Mouse (Mus musculus) hindbrain, embryonic 13.5 days (tissue): ENCODE results near the gene Iffo2. TPM values are rescaled to one million over a fixed set of nuclear protein-coding genes. Genes with fewer than 3 reads are reported as not detected.
A peak's percentile ranks its signal among the peaks of the same experiment; 100 is the strongest.

Source experiments
- ATAC-seq: fragments of 200-750 bp; cut with Nextera tagmentation; 2 replicates; pipeline ENCODE4 v1.8.0; 2017; ENCODE audit warnings: moderate TSS enrichment; ENCODE audit not compliant: low FRiP score
- H3K27ac ChIP-seq: fragments of 300-500 bp; sonication (generic); 2 replicates; pipeline ENCODE4 v1.5.1; 2015; ENCODE audit warnings: inconsistent platforms, mild to moderate bottlenecking, moderate library complexity
- H3K27me3 ChIP-seq: fragments of 300-500 bp; sonication (generic); 2 replicates; pipeline ENCODE4 v1.6.1; 2015; ENCODE audit warnings: mild to moderate bottlenecking, inconsistent platforms
- H3K36me3 ChIP-seq: fragments of 300-500 bp; sonication (generic); 2 replicates; pipeline ENCODE4 v1.6.1; 2015; ENCODE audit warnings: mild to moderate bottlenecking, inconsistent platforms
- H3K4me1 ChIP-seq: fragments of 300-500 bp; sonication (generic); replicated peaks from 2 replicates; pipeline ENCODE4 v1.6.1; 2015; ENCODE audit warnings: inconsistent platforms
- H3K4me2 ChIP-seq: fragments of 300-500 bp; sonication (generic); 2 replicates; pipeline ENCODE4 v1.6.1; 2015; ENCODE audit warnings: inconsistent platforms, mild to moderate bottlenecking, moderate library complexity
- H3K4me3 ChIP-seq: fragments of 300-500 bp; sonication (generic); 2 replicates; pipeline ENCODE4 v1.5.1; 2015; ENCODE audit warnings: mild to moderate bottlenecking, inconsistent platforms
- H3K9ac ChIP-seq: fragments of 300-500 bp; sonication (generic); 2 replicates; pipeline ENCODE4 v1.6.1; 2015; ENCODE audit warnings: mild to moderate bottlenecking, inconsistent platforms
- H3K9me3 ChIP-seq: fragments of 300-500 bp; sonication (generic); 2 replicates; pipeline ENCODE4 v1.6.1; 2016; ENCODE audit warnings: inconsistent platforms
- WGBS: fragments of 180-500 bp; shearing (Covaris S2); methylation state at CpG from one replicate; pipeline ENCODE4 v1.1.7; 2015; 5-methylcytosine and 5-hydroxymethylcytosine counted together
- polyA plus RNA-seq: library from polyadenylated mRNA; unstranded; fragments of >200 nt; fragmentation: Nextera tagmentation; extraction: Ambion mirVana; gene quantifications from 2 replicates; pipeline ENCODE4 v1.2.1, GENCODE M21; 2015

The Iffo2 gene
- polyA plus RNA-seq, 1 experiment from 2014 or later: 4.4 TPM

DNA sequence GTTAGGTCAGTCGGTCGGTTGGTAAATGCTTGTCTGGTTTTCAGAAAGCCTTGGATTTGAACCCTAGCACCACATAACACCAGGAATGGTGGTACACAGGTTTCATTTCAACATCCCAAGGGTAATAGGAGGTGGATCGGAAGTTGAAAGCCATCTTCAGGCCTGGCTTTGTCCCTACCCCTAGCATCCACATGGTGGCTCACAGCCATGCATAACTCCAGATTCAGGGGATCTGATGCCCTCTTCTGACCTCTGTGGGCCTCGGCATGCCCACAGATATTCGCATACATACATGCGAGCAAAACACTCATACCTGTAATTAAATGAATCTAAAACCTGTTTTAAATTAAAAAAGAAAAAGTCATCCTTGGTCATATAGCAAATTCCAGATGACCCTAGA is 28.6 kb upstream of the Iffo2 start:
- Histone ChIP-seq H3K4me3 (no peak overlapping the region), H3K9me3 (no peaks in the 10 kb centered on the region), H3K4me2 (no peak overlapping the region), H3K9ac (no peak overlapping the region), H3K4me1 (peaks cover 13% of the 10 kb centered on the region), H3K27me3 (no peaks in the 10 kb centered on the region), H3K27ac (no peak overlapping the region), H3K36me3 (no peaks in the 10 kb centered on the region)
- no peak for ATAC-seq
- WGBS: 86% methylated on average over 6 of the region's 6 CpGs

DNA sequence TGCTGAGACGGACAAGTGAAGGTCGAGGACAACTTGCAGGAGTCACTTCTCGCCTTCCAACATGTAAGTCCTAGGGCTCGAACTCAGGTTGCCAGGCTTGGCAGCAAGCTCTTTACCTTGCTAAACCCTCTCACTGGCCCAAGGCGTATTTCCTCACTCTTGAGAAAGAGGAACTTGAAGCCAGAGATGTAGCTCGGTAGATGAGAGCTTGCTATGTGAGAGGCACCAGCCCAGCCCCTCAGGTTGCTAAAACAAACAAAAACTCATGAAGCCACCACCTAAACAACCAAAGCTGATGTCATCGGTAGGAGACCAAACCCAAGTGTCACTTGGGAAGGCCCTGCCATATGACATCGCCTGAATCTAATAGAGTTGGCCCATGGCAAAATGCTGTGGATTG is 26.4 kb upstream of the Iffo2 start:
- Histone ChIP-seq H3K27me3 (no peaks in the 10 kb centered on the region), H3K4me3 (no peak overlapping the region), H3K36me3 (no peaks in the 10 kb centered on the region), H3K27ac (no peak overlapping the region), H3K9ac (no peak overlapping the region), H3K4me1 (peaks cover 7% of the 10 kb centered on the region), H3K9me3 (no peaks in the 10 kb centered on the region), H3K4me2 (no peak overlapping the region)
- WGBS: 90% methylated on average over 8 of the region's 8 CpGs
- ATAC-seq: no peak

DNA sequence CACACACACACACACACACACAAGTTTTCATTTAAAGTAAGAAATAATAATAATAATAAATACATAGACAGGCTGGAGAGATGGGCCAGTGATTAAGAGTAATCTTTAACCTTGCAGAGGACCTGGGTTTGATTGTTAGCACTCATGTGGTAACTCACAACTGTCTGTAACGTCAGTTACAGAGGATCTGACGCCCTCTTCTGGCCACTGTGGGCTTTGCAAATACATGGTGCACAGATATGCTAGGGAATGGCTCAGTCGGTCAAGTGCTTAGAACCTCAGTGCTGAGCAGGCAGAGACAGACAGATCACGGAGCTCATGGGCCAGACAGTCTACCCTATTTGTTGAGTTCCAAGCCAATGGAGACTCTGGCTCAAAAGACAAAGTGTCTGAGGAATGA is 24.6 kb upstream of the Iffo2 start:
- WGBS: 76% methylated on average over 4 of the region's 4 CpGs
- H3K9ac ChIP-seq: no peak overlapping the region
- no peak for ATAC-seq

DNA sequence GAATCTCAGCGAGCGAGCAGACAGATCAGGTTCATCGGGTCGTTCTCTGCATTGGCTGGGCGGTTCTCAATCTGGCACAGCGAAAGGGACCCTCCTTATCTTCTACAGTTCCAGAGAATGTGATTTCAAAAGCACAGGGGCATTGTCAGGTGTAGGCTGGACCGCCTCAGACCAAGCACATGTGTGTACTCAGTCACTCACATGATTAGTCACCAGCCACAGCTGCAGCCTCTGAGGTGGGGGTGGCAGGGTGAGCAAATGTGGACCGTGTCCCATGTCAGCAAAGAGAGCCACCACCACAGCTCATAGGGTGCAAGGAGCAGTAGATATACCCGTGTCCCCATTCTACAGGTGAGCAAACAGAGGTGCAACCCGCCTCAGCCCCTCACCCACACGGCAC is 23.6 kb upstream of the Iffo2 start:
- H3K9me3 ChIP-seq: no peaks in the 10 kb centered on the region
- WGBS: 93% methylated on average over 11 of the region's 11 CpGs
- no peak overlapping the region for H3K4me2 ChIP-seq
- H3K27me3 ChIP-seq: no peaks in the 10 kb centered on the region
- no peak overlapping the region for H3K9ac ChIP-seq
- H3K36me3 ChIP-seq: no peaks in the 10 kb centered on the region
- no peak for ATAC-seq
- H3K27ac ChIP-seq: no peak overlapping the region
- no peak overlapping the region for H3K4me3 ChIP-seq
- H3K4me1 ChIP-seq: no peaks in the 10 kb centered on the region

More for the DNA sequence above, 24.6 kb upstream of the Iffo2 start:
- Histone ChIP-seq H3K27me3 (no peaks in the 10 kb centered on the region), H3K4me2 (no peak overlapping the region), H3K36me3 (no peaks in the 10 kb centered on the region), H3K4me1 (peaks cover 4% of the 10 kb centered on the region), H3K27ac (no peak overlapping the region), H3K4me3 (no peak overlapping the region), H3K9me3 (no peaks in the 10 kb centered on the region)

DNA sequence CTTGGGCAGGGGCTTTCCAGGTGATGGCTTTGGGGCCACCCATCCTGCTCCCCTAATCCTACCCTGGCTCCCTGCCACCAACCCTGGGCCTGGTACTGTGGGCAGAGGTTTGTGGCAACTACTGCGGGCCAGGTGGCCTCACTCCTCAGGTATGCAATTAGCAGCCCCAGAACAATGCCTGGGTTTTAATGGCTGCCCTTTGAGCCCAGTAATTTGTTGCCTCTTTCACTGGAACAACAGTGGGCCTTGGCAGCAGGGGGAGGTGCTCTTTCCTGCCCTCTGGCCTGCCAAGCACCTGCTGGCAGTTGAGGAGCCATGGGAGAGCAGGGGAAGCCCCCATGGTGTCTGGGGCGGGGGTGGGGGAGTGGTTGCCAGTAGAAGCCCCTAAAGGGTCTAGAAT is 21.3 kb upstream of the Iffo2 start:
- H3K36me3 ChIP-seq: no peaks in the 10 kb centered on the region
- 80% methylated on average over 2 of the region's 2 CpGs for WGBS
- no peak overlapping the region for H3K4me3 ChIP-seq

DNA sequence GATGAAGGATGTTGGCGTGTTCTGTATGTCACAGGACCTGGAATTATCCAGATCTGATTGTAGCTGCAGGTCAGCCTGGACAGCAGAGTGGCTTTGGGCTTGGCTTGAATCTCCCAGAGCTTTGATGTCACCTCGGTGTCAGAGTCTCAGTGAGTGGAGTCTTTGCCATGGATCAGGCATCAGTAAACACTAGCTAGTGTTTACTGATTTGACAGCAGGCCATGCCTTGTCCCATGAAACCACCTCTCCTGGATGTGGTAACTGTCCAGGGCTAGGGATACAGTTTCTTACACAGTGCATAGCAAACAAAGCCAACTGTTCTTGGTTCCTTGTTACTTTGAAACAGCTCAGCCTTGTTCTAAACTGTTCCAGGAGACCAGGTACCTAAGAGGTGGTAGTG is 18.8 kb upstream of the Iffo2 start:
- H3K9ac ChIP-seq: no peak overlapping the region
- ATAC-seq: no peak
- WGBS: 83% methylated on average over 2 of the region's 2 CpGs

More for the DNA sequence above, 21.3 kb upstream of the Iffo2 start:
- no peak overlapping the region for H3K9ac ChIP-seq
- ATAC-seq: no peak
- H3K4me1 ChIP-seq: no peaks in the 10 kb centered on the region
- H3K27ac ChIP-seq: no peak overlapping the region
- no peak overlapping the region for H3K4me2 ChIP-seq
- no peaks in the 10 kb centered on the region for H3K9me3 ChIP-seq
- no peaks in the 10 kb centered on the region for H3K27me3 ChIP-seq

DNA sequence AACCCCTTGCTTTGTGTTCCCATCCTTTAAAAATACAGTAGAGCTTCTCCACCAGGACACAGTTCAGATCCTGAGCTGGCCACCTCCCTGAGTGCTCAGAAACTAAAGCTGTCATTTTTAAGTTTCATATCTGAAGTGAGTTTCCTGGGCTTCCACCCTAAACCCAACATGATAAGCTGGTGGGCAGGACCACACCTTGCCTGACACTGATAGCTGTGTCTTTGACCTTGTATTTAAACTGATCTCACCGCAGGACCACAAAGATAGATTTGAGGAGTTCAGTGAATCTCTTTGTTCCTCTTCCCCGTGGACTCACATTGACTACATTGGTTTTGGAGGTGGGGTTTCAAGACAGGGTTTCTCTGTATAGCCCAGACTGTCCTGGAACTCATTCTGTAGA is 17.4 kb upstream of the Iffo2 start:
- H3K36me3 ChIP-seq: no peaks in the 10 kb centered on the region
- H3K4me2 ChIP-seq: no peak overlapping the region
- H3K27ac ChIP-seq: no peak overlapping the region
- WGBS: 87% methylated on average over 2 of the region's 2 CpGs
- ATAC-seq: no peak
- no peak overlapping the region for H3K9ac ChIP-seq
- no peaks in the 10 kb centered on the region for H3K4me1 ChIP-seq
- H3K27me3 ChIP-seq: no peaks in the 10 kb centered on the region
- no peaks in the 10 kb centered on the region for H3K9me3 ChIP-seq
- no peak overlapping the region for H3K4me3 ChIP-seq

More for the DNA sequence above, 18.8 kb upstream of the Iffo2 start:
- no peaks in the 10 kb centered on the region for H3K27me3 ChIP-seq
- no peak overlapping the region for H3K27ac ChIP-seq
- H3K9me3 ChIP-seq: no peaks in the 10 kb centered on the region
- no peak overlapping the region for H3K4me3 ChIP-seq
- no peaks in the 10 kb centered on the region for H3K4me1 ChIP-seq
- no peak overlapping the region for H3K4me2 ChIP-seq
- no peaks in the 10 kb centered on the region for H3K36me3 ChIP-seq

DNA sequence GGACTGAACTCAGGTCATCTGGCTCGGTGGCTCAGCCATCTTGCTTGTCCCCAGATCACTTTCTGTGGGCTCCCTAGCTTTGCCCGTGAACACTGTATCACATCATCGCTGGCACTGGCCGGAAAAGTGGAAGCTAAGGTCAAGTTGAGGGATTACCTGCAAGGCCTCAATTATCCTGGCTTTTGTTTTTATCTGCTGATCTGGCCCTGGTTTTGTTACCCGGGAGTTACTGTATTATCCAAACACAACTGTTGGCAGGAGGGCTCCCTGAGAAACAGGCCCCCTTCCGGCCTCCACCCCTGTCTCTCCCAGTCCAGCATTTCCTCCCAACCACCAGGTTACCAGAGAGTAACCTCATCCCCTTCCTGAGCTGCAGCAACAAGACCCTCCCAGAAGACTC is 11.1 kb upstream of the Iffo2 start:
- Histone ChIP-seq H3K4me3 (no peak overlapping the region), H3K4me2 (no peak overlapping the region), H3K9ac (no peak overlapping the region), H3K27ac (no peak overlapping the region), H3K4me1 (no peaks in the 10 kb centered on the region), H3K27me3 (no peaks in the 10 kb centered on the region), H3K36me3 (no peaks in the 10 kb centered on the region), H3K9me3 (no peaks in the 10 kb centered on the region)
- no peak for ATAC-seq
- WGBS: 83% methylated on average over 6 of the region's 6 CpGs

DNA sequence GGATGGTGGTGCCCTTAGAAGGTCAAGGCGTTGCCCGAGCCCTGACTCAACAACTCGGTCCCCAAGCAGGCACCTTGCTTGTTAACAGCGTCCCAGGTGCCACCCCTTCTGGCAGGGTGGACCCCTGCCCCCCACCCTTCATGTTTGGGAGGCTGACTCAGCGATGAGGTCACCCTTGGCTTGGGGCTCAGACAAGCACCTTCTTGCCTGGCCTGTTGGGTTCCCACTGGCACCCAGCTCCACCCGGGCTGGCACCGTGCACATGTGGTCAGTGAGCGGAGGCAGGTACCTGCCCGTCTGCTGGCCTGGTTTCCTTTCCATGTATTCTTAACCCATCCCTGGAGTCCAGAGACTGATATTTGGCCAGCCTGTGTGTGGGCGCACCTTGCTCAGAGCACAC is 8.4 kb upstream of the Iffo2 start:
- peaks cover 5% of the 10 kb centered on the region for H3K4me1 ChIP-seq
- H3K9me3 ChIP-seq: no peaks in the 10 kb centered on the region
- no peak overlapping the region for H3K27ac ChIP-seq
- no peak overlapping the region for H3K4me2 ChIP-seq
- no peak overlapping the region for H3K9ac ChIP-seq
- 93% methylated on average over 10 of the region's 10 CpGs for WGBS
- no peaks in the 10 kb centered on the region for H3K36me3 ChIP-seq
- no peak for ATAC-seq
- no peaks in the 10 kb centered on the region for H3K27me3 ChIP-seq
- no peak overlapping the region for H3K4me3 ChIP-seq

DNA sequence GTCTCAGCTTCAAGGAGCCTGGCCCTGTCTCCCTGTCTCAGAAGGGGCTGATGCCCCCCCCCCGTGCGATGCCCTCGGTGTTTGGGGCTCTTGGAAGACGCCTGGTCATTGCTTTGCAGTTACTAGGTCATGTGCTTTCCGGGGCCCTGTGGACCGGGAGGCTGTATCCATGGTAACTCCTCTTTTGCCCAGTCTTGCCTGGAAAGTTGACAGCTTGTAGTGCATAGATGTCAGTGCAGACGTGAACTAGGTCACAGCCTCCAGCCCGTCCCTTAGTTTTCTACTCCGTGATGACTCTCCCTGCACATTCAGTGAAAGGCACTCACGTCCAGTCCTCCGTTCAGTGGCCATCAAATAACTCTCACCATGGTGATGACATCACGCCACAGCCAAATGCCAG is 3.9 kb upstream of the Iffo2 start:
- H3K4me3 ChIP-seq: no peak overlapping the region
- ATAC-seq: no peak
- H3K4me1 ChIP-seq: peaks cover 5% of the 10 kb centered on the region
- 45% methylated on average over 12 of the region's 12 CpGs for WGBS
- 0 out of 2 replicates have a peak, but pooled peaks cover 3% of the 10 kb centered on the region for H3K27me3 ChIP-seq
- no peak overlapping the region for H3K9ac ChIP-seq
- no peak overlapping the region for H3K27ac ChIP-seq
- H3K36me3 ChIP-seq: no peaks in the 10 kb centered on the region
- H3K9me3 ChIP-seq: no peaks in the 10 kb centered on the region
- H3K4me2 ChIP-seq: no peak overlapping the region

DNA sequence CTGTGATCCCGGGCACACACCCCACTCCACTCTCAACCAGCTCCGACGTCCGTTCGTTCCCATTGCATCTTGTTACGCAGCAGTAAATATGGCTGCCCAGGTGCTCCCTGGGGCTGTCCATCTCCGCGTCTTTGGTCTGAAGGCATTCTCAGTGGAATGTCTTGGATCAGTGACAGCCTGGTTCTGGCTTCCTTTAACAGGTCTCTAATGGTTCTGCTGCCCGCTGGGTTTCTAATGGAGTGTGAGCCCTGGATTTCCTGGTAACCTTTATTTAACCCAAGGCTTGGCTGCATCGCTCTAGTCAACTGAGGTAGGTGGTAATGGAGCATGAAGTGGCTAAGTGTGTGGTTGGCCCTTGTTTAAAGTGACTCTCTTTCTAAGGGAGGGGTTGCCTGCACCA is 1.7 kb downstream of the Iffo2 start:
- Histone ChIP-seq H3K4me1 (0 out of 2 replicates have a peak, but pooled peaks cover 8% of the 10 kb centered on the region), H3K36me3 (no peaks in the 10 kb centered on the region), H3K4me2 (no peak overlapping the region), H3K27ac (no peak overlapping the region), H3K9me3 (no peaks in the 10 kb centered on the region), H3K9ac (no peak overlapping the region), H3K4me3 (no peak overlapping the region), H3K27me3 (0 out of 2 replicates have a peak, but pooled peaks cover 7% of the 10 kb centered on the region)
- 93% methylated on average over 10 of the region's 10 CpGs for WGBS
- ATAC-seq: no peak

DNA sequence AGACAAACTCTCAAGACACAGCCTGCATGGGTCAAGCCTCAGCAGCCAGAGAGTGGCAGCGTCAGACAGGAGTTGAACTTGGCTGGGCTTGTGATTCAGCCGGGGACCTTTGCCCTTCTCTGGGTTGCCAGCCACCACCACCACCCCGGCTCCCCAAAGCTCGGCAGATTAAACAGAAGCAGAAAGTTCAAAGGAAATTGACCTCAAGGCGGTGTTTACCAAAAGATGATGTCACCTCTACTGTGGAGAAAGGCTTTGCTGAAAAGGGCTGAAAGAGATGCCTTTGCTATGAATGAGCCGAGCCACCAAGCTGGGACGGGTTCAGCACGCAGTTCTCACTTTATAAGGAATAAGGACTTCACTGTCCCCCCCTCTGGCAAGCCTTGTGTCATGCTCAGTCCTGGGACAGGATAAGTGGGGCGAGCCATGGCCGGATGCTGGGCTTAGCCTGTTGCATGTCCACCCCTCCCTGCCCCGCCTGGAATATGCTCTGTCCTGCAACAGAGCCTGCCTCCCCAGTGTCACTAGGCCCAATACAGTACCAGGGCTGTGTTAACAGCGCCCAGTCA is 4.9 kb downstream of the Iffo2 start:
- H3K4me1 ChIP-seq: 0 out of 2 replicates have a peak, but pooled peaks cover 8% of the 10 kb centered on the region
- no peak overlapping the region for H3K4me3 ChIP-seq
- 0 out of 2 replicates have a peak overlapping the region, but pooled peaks have one; percentile 23 for H3K27ac ChIP-seq
- 0 out of 2 replicates have a peak, but pooled peaks have one; percentile 49 for ATAC-seq
- 0 out of 2 replicates have a peak, but pooled peaks cover 4% of the 10 kb centered on the region for H3K27me3 ChIP-seq
- no peaks in the 10 kb centered on the region for H3K36me3 ChIP-seq
- H3K9me3 ChIP-seq: no peaks in the 10 kb centered on the region
- 22% methylated on average over 12 of the region's 12 CpGs for WGBS
- no peak overlapping the region for H3K4me2 ChIP-seq
- H3K9ac ChIP-seq: no peak overlapping the region

DNA sequence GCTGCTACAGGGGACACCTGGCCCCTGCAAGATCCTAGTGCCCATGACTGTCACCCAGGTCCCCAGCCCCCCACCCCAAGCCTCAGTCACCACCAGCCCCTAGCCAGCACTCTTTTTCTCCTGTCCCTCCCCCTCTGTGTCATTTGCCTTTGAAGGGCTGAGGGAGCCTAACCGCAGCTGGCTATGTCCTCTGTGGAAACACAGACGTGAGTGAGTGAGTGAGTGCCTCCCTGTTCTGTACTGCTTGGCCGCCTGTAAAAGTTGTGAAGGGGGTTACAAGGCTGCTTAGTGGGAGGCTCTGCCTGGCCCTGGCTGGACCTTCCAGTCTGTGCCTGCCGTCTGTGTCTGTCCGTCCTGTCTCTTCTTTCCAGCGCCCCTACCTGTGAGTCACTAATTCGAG is 5.4 kb downstream of the Iffo2 start:
- Histone ChIP-seq H3K9me3 (no peaks in the 10 kb centered on the region), H3K9ac (no peak overlapping the region), H3K4me3 (no peak overlapping the region), H3K36me3 (no peaks in the 10 kb centered on the region), H3K4me1 (0 out of 2 replicates have a peak, but pooled peaks cover 8% of the 10 kb centered on the region), H3K27me3 (0 out of 2 replicates have a peak, but pooled peaks cover 4% of the 10 kb centered on the region), H3K27ac (0 out of 2 replicates have a peak overlapping the region, but pooled peaks have one; percentile 23), H3K4me2 (no peak overlapping the region)
- ATAC-seq: no peak
- 60% methylated on average over 7 of the region's 7 CpGs for WGBS
